Mouse (Mus musculus) lung, embryonic 14.5 days (tissue): Measurements from ENCODE around the gene Gm4707. TPM values are rescaled to one million over a fixed set of nuclear protein-coding genes. Genes with fewer than 3 reads are reported as not detected.
A peak's percentile ranks its signal among the peaks of the same experiment; 100 is the strongest.

ENCODE experiments used
- ATAC-seq: fragments of 200-750 bp; cut with Nextera tagmentation; 2 replicates; pipeline ENCODE4 v1.8.0; 2017; ENCODE audit warnings: mild to moderate bottlenecking, moderate TSS enrichment, moderate library complexity; ENCODE audit not compliant: insufficient read depth
- DNase-seq: peaks from one replicate; pipeline ENCODE4 v3.0.0-alpha.2; 2015
- H3K27ac ChIP-seq: fragments of 300-500 bp; sonication (generic); 2 replicates; pipeline ENCODE4 v1.5.1; 2014; ENCODE audit warnings: low read depth, mild to moderate bottlenecking, moderate library complexity
- H3K27me3 ChIP-seq: fragments of 300-500 bp; sonication (generic); 2 replicates; pipeline ENCODE4 v1.6.1; 2014; ENCODE audit warnings: low read length, control low read depth; ENCODE audit not compliant: insufficient read depth
- H3K36me3 ChIP-seq: fragments of 300-500 bp; sonication (generic); 2 replicates; pipeline ENCODE4 v1.6.1; 2014; ENCODE audit warnings: control low read depth; ENCODE audit not compliant: insufficient read depth
- H3K4me1 ChIP-seq: fragments of 300-500 bp; sonication (generic); 2 replicates; pipeline ENCODE4 v1.6.1; 2014; ENCODE audit warnings: antibody characterized with exemption, control low read depth; ENCODE audit not compliant: insufficient read depth
- H3K4me2 ChIP-seq: fragments of 300-500 bp; sonication (generic); 2 replicates; pipeline ENCODE4 v1.6.1; 2014; ENCODE audit warnings: mild to moderate bottlenecking
- H3K4me3 ChIP-seq: fragments of 300-500 bp; sonication (generic); 2 replicates; pipeline ENCODE4 v1.5.1; 2014; ENCODE audit warnings: low read depth, low read length
- H3K9ac ChIP-seq: fragments of 300-500 bp; sonication (generic); 2 replicates; pipeline ENCODE4 v1.6.1; 2014
- H3K9me3 ChIP-seq: fragments of 300-500 bp; sonication (generic); 2 replicates; pipeline ENCODE4 v1.6.1; 2016; ENCODE audit warnings: low read depth, low read length, control low read depth
- CTCF ChIP-seq: IDR thresholded peaks from 2 replicates; pipeline ENCODE4 v1.5.1; 2016; ENCODE audit warnings: antibody characterized with exemption, low read depth
- WGBS: fragments of 180-500 bp; shearing (Covaris S2); extraction: QIAGEN DNeasy Blood & Tissue Kit; methylation state at CpG from one replicate; pipeline ENCODE4 v1.1.7; 2014; 5-methylcytosine and 5-hydroxymethylcytosine counted together
- polyA plus RNA-seq: library from polyadenylated mRNA; unstranded; fragments of >200 nt; fragmentation: Nextera tagmentation; extraction: Ambion mirVana; gene quantifications from 2 replicates; pipeline ENCODE4 v1.2.1, GENCODE M21; 2014

Gene Gm4707
- polyA plus RNA-seq, 1 experiment from 2014 or later: 6.0 TPM

DNA sequence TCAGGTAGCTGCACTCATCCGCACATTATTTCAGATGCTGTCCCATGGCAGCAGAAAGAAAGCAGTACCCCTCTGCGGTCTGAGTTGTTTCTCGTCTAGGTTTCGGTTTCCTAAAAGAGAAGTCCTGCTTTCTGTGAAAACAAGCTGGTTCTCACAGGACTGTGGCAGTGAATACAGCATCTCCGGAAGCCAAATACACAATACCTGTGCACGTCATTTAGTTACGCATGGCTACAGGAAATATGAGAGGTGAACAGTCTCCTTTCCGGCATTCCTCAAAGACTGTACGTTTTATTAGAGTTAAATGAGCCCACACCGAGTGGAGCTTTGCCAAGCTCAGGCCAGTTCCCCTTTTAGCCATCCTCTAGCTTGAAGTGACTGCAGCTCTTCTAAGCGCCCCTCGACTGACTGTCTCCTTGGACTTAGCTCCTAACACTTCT, 26.1 kb upstream of the Gm4707 start:
- Histone ChIP-seq H3K27me3 (no peaks in the 10 kb centered on the region), H3K4me3 (no peak overlapping the region), H3K36me3 (no peaks in the 10 kb centered on the region), H3K4me2 (peak overlapping the region; percentile 30), H3K4me1 (peaks cover 4% of the 10 kb centered on the region; the same call in 1 of the 2 replicates), H3K27ac (peak overlapping the region; percentile 69), H3K9ac (peak overlapping the region; percentile 26), H3K9me3 (no peaks in the 10 kb centered on the region)
- DNase-seq (peak; percentile 9), ATAC-seq (no peak)
- no peak for TF ChIP-seq CTCF
- WGBS: 50% methylated on average over 12 of the region's 12 CpGs

DNA sequence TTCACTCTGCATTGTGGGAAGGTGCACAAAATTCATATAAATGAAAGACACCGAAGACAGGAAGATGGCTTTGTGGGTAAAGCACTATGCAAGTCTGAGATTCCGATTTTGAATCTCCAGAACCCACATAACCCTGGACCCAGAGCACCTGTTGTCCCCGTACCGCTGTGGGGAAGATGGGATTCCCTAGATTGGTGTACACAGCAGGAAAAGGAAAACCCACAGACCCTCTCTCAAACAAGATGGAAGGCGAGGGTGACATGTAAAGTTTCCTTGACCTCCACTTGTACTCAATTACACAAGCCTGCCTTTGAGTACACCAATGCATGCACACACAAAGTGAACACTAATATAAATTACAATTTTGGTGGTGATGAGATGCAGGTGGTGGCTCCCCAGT, 25.0 kb upstream of the Gm4707 start:
- no peak for ATAC-seq

DNA sequence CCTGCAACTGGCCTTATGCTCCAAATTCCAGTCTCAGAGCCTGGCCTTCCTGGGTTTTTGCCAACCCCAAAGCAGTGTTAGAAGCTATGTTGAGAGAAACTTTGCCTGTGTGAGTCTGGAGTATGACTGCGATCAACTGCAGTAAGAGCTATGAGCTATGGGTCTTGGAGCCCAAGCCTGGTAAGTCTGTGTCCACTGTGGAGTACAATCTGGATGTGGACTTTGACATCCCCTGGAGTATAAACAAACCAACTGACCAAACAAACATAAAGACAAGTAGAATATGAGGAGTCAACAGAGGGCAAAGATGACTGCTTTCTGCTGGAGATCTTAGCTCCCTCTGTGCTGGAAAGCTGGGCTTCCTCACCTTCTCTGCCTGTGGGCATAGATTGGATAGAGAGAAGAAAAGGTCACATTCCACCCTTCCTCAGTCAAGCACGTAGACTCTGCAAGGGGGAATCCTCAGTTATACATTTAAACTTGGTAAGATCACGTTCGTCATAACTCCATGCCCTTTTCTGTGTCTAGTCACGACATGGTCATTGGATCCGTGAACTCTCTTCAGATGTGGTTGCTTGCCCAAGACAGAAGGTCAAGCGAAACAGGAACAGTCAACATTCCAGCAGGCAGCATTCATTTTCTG, 23.8 kb upstream of the Gm4707 start:
- H3K27ac ChIP-seq: no peak overlapping the region
- H3K9ac ChIP-seq: no peak overlapping the region
- no peaks in the 10 kb centered on the region for H3K27me3 ChIP-seq
- 72% methylated on average over 7 of the region's 7 CpGs for WGBS
- no peak for ATAC-seq
- no peaks in the 10 kb centered on the region for H3K9me3 ChIP-seq
- no peak for TF ChIP-seq CTCF
- DNase-seq: no peak
- H3K4me1 ChIP-seq: peaks cover 4% of the 10 kb centered on the region; the same call in 1 of the 2 replicates
- no peak overlapping the region for H3K4me2 ChIP-seq
- no peak overlapping the region for H3K4me3 ChIP-seq
- no peaks in the 10 kb centered on the region for H3K36me3 ChIP-seq

More for the DNA sequence above, 25.0 kb upstream of the Gm4707 start:
- Histone ChIP-seq H3K9ac (no peak overlapping the region), H3K27me3 (no peaks in the 10 kb centered on the region), H3K36me3 (no peaks in the 10 kb centered on the region), H3K4me3 (no peak overlapping the region), H3K9me3 (no peaks in the 10 kb centered on the region), H3K4me1 (peaks cover 4% of the 10 kb centered on the region; the same call in 1 of the 2 replicates), H3K4me2 (no peak overlapping the region), H3K27ac (no peak overlapping the region)
- no peak for DNase-seq
- WGBS: 88% methylated on average over 5 of the region's 5 CpGs
- TF ChIP-seq CTCF: no peak

DNA sequence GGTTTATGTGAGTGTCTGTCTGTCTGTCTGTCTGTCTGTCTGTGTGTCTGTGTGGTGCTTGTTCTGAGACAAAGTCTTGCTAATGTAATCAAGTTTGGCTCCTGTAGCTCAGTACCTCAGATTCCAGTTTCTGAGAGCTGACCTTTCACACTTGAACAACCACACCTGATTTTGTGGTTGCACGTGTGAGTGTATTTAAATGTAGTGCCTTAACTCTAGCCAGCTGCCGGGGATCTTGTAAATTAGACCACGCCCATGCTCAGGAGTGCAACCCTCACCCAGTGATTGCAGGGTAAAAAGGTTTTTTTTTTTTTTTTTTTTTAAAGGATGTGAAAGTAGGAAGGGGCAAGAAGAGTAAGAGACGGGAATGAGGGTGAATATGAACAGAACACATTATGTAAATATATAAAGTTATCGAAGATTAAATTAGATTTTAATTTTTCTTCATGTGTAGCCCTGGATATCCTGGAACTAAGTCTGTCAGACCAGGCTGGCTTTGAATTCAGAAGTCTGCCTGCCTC, 19.7 kb upstream of the Gm4707 start:
- Histone ChIP-seq H3K9me3 (no peaks in the 10 kb centered on the region), H3K27ac (no peak overlapping the region), H3K9ac (no peak overlapping the region), H3K4me3 (no peak overlapping the region), H3K27me3 (no peaks in the 10 kb centered on the region), H3K36me3 (no peaks in the 10 kb centered on the region), H3K4me2 (no peak overlapping the region), H3K4me1 (peaks cover 3% of the 10 kb centered on the region; the same call in 1 of the 2 replicates)
- TF ChIP-seq CTCF: no peak
- 46% methylated on average over 5 of the region's 5 CpGs for WGBS
- ATAC-seq (no peak), DNase-seq (no peak)

DNA sequence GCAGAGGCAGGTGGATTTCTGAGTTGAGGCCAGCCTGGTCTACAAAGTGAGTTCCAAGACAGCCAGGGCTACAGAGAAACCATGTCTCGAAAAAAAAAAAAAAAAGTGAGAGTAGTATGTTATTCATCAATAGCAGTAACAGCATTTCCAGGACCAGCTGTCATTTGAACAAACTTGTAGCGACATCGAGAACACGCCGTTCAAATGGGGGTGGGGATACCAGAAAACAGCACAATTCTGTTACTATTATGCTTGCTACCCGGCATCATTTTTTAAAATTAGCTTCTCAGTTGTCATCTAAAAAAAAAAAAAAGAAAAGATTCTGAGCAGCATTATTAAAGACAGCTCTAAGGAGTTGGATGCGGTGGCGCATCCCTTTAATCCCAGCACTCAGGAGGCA, 17.8 kb upstream of the Gm4707 start:
- DNase-seq (no peak), ATAC-seq (no peak)
- WGBS: 95% methylated on average over 8 of the region's 8 CpGs
- H3K9ac ChIP-seq: no peak overlapping the region
- no peak overlapping the region for H3K4me2 ChIP-seq
- no peak overlapping the region for H3K4me3 ChIP-seq
- no peak for TF ChIP-seq CTCF
- H3K27ac ChIP-seq: no peak overlapping the region
- H3K4me1 ChIP-seq: peaks cover 9% of the 10 kb centered on the region
- no peaks in the 10 kb centered on the region for H3K36me3 ChIP-seq
- no peaks in the 10 kb centered on the region for H3K27me3 ChIP-seq
- no peaks in the 10 kb centered on the region for H3K9me3 ChIP-seq

DNA sequence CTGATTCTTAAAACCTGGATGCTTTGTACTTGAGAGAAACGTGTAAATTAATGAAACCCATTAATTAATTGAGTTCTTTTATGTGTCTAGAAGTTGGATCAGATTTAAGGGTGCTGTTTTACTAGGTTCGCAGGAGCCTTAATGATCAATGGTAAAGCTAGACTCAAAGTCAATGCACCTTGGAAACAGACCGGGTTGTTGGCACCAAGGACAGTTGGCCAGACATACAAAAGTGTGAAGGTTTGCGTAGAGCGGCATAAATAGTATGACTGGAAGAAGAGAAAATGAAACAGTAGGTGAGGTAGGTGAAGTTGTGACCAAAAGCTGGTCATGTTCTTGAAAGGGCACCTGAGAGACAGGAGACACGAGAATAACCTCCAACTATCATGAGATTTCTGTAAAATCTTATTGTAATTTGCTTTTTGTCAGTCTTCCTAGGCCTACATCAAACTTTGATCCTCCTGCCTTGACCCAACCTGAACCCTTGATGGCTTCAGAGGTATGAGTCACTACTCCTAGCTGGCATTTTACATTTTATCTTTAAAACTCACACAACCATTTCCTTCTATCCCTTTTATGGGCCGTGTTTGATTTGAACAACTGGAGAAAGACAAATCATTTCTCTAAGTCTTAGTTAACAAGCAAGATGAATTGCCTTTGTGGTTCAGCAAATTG, 16.8 kb upstream of the Gm4707 start:
- Histone ChIP-seq H3K4me1 (peaks cover 9% of the 10 kb centered on the region), H3K36me3 (no peaks in the 10 kb centered on the region), H3K9me3 (no peaks in the 10 kb centered on the region), H3K4me2 (peak overlapping the region; percentile 85), H3K27me3 (no peaks in the 10 kb centered on the region), H3K27ac (no peak overlapping the region), H3K4me3 (peak overlapping the region; percentile 90; the same call in 1 of the 2 replicates), H3K9ac (no peak overlapping the region)
- ATAC-seq (no peak), DNase-seq (no peak)
- 71% methylated on average over 7 of the region's 7 CpGs for WGBS
- no peak for TF ChIP-seq CTCF

DNA sequence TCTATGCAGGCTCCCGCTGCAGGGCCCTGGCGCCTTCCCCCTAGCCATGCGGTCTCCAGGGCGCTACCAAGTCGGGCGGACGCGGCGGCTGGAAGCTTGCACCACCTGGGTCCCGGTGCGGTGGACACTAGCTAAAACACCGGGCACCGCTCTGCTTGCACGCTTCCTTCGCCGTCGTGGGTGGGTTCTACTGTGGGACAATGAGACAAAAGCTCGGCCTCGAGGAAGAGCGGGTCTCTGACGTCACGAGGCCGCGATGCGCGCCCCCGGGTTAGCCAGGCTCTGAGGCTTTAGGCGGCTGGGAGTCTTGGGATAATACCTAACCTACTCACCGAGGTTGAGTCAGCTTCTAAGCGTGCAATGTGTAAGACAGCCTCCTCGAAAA, 16.0 kb upstream of the Gm4707 start:
- Histone ChIP-seq H3K9me3 (no peaks in the 10 kb centered on the region), H3K4me2 (peak overlapping the region; percentile 85), H3K4me3 (peak overlapping the region; percentile 90), H3K36me3 (no peaks in the 10 kb centered on the region), H3K9ac (peak overlapping the region; percentile 92), H3K27me3 (no peaks in the 10 kb centered on the region), H3K4me1 (peaks cover 9% of the 10 kb centered on the region), H3K27ac (peak overlapping the region; percentile 99)
- WGBS: under 1% methylated on average over 31 of the region's 31 CpGs
- DNase-seq (peak; percentile 86), ATAC-seq (no peak; the same call in 1 of the 2 replicates)
- TF ChIP-seq CTCF: no peak
